Mouse (Mus musculus): ENCODE data around the gene Prtn3. TPM values are rescaled to one million over a fixed set of nuclear protein-coding genes. Genes with fewer than 3 reads are reported as not detected.

Gene Prtn3
- 9.1 and 15.3 TPM in 2 replicates for polyA plus RNA-seq (2016; fragmentation: Nextera tagmentation; extraction: Ambion mirVana)

GRCm38 (mm10) chr10:79874290-79874862 is at the start of gene Prtn3, which contains the start of gene Plppr3:
Prtn3 (plus strand) TSS chr10:79874476.
Plppr3 (minus strand) TSS chr10:79874634.
- H3K27ac ChIP-seq: peak within 1 kb of the TSS; percentile 98
- H3K4me3 ChIP-seq: peak within 1 kb of the TSS; percentile 88
- peaks cover 48% of the 10 kb centered on the region for H3K4me1 ChIP-seq
- H3K27me3 ChIP-seq (ENCODE audit: low read depth, poor library complexity, severe bottlenecking): 0 out of 2 replicates have a peak, but pooled peaks cover 4% of the 10 kb centered on the region
- under 1% methylated on average over 56 of the region's 57 CpGs for WGBS
- peak; percentile 89 for DNase-seq (ENCODE audit: low spot score)
- H3K9me3 ChIP-seq (replicated peaks): no peaks in the 10 kb centered on the region
- H3K36me3 ChIP-seq: peaks cover 34% of the 10 kb centered on the region

GRCm38 (mm10) chr10:79831583-79831982 is 42.7 kb upstream of the Prtn3 start:
- H3K4me1 ChIP-seq: peaks cover 15% of the 10 kb centered on the region
- DNase-seq (ENCODE audit: low spot score): no peak
- no peaks in the 10 kb centered on the region for H3K27me3 ChIP-seq (ENCODE audit: low read depth, poor library complexity, severe bottlenecking)
- no peak overlapping the region for H3K27ac ChIP-seq
- 95% methylated on average over 3 of the region's 3 CpGs for WGBS
- no peak overlapping the region for H3K4me3 ChIP-seq
- no peaks in the 10 kb centered on the region for H3K9me3 ChIP-seq (replicated peaks)
- H3K36me3 ChIP-seq: no peaks in the 10 kb centered on the region

- no peak overlapping the region for H3K27ac ChIP-seq
- H3K9me3 ChIP-seq (replicated peaks): no peaks in the 10 kb centered on the region
- H3K4me3 ChIP-seq: no peak overlapping the region
- no peaks in the 10 kb centered on the region for H3K36me3 ChIP-seq
- H3K4me1 ChIP-seq: peaks cover 15% of the 10 kb centered on the region
- H3K27me3 ChIP-seq (ENCODE audit: low read depth, poor library complexity, severe bottlenecking): no peaks in the 10 kb centered on the region
- 88% methylated on average over 7 of the region's 7 CpGs for WGBS
- DNase-seq (ENCODE audit: low spot score): no peak
These were observed 42.1 kb upstream of the Prtn3 start for GRCm38 (mm10) chr10:79832026-79832785.

- Histone ChIP-seq H3K4me1 (peaks cover 15% of the 10 kb centered on the region), H3K27ac (no peak overlapping the region), H3K9me3 (replicated peaks) (no peaks in the 10 kb centered on the region), H3K36me3 (no peaks in the 10 kb centered on the region), H3K4me3 (no peak overlapping the region), H3K27me3 (ENCODE audit: low read depth, poor library complexity, severe bottlenecking) (no peaks in the 10 kb centered on the region)
- no peak for DNase-seq (ENCODE audit: low spot score)
- WGBS: 77% methylated on average over 9 of the region's 9 CpGs
These were observed 41.5 kb upstream of the Prtn3 start for GRCm38 (mm10) chr10:79832786-79833181.

GRCm38 (mm10) chr10:79834769-79835398 is 39.4 kb upstream of the Prtn3 start:
- Histone ChIP-seq H3K9me3 (replicated peaks) (no peaks in the 10 kb centered on the region), H3K27ac (no peak overlapping the region), H3K27me3 (ENCODE audit: low read depth, poor library complexity, severe bottlenecking) (no peaks in the 10 kb centered on the region), H3K4me1 (peaks cover 13% of the 10 kb centered on the region), H3K36me3 (no peaks in the 10 kb centered on the region), H3K4me3 (no peak overlapping the region)
- DNase-seq (ENCODE audit: low spot score): peak; percentile 86
- 30% methylated on average over 9 of the region's 9 CpGs for WGBS

GRCm38 (mm10) chr10:79836918-79837317 is 37.4 kb upstream of the Prtn3 start:
- Histone ChIP-seq H3K27me3 (ENCODE audit: low read depth, poor library complexity, severe bottlenecking) (no peaks in the 10 kb centered on the region), H3K9me3 (replicated peaks) (no peaks in the 10 kb centered on the region), H3K4me1 (peaks cover 21% of the 10 kb centered on the region), H3K27ac (no peak overlapping the region), H3K36me3 (no peaks in the 10 kb centered on the region), H3K4me3 (no peak overlapping the region)
- WGBS: 92% methylated on average over 3 of the region's 3 CpGs
- no peak for DNase-seq (ENCODE audit: low spot score)

- H3K27ac ChIP-seq: no peak overlapping the region
- H3K4me1 ChIP-seq: peaks cover 32% of the 10 kb centered on the region
- H3K4me3 ChIP-seq: 0 out of 2 replicates have a peak overlapping the region, but pooled peaks have one; percentile 3
- DNase-seq (ENCODE audit: low spot score): no peak
- H3K9me3 ChIP-seq (replicated peaks): no peaks in the 10 kb centered on the region
- 66% methylated on average over 2 of the region's 2 CpGs for WGBS
- H3K36me3 ChIP-seq: no peaks in the 10 kb centered on the region
- H3K27me3 ChIP-seq (ENCODE audit: low read depth, poor library complexity, severe bottlenecking): no peaks in the 10 kb centered on the region
These were observed 36.1 kb upstream of the Prtn3 start for GRCm38 (mm10) chr10:79838151-79838550.

GRCm38 (mm10) chr10:79840091-79840490 is 34.2 kb upstream of the Prtn3 start:
- Histone ChIP-seq H3K4me1 (peaks cover 31% of the 10 kb centered on the region), H3K36me3 (no peaks in the 10 kb centered on the region), H3K9me3 (replicated peaks) (no peaks in the 10 kb centered on the region), H3K4me3 (peak overlapping the region; percentile 50), H3K27ac (peak overlapping the region; percentile 90), H3K27me3 (ENCODE audit: low read depth, poor library complexity, severe bottlenecking) (no peaks in the 10 kb centered on the region)
- 88% methylated on average over 3 of the region's 3 CpGs for WGBS
- DNase-seq (ENCODE audit: low spot score): no peak

- WGBS: 1% methylated on average over 24 of the region's 24 CpGs
- DNase-seq (ENCODE audit: low spot score): peak; percentile 78
These were observed 33.4 kb upstream of the Prtn3 start for GRCm38 (mm10) chr10:79840644-79841551.

GRCm38 (mm10) chr10:79842322-79842721 is 32.0 kb upstream of the Prtn3 start:
- no peaks in the 10 kb centered on the region for H3K36me3 ChIP-seq
- H3K27me3 ChIP-seq (ENCODE audit: low read depth, poor library complexity, severe bottlenecking): no peaks in the 10 kb centered on the region
- 78% methylated on average over 3 of the region's 3 CpGs for WGBS
- H3K27ac ChIP-seq: no peak overlapping the region
- H3K4me3 ChIP-seq: no peak overlapping the region
- no peaks in the 10 kb centered on the region for H3K9me3 ChIP-seq (replicated peaks)
- DNase-seq (ENCODE audit: low spot score): no peak
- H3K4me1 ChIP-seq: peaks cover 34% of the 10 kb centered on the region

More at GRCm38 (mm10) chr10:79840644-79841551, 33.4 kb upstream of the Prtn3 start:
- Histone ChIP-seq H3K36me3 (no peaks in the 10 kb centered on the region), H3K9me3 (replicated peaks) (no peaks in the 10 kb centered on the region), H3K4me1 (peaks cover 34% of the 10 kb centered on the region), H3K27ac (peak overlapping the region; percentile 90), H3K27me3 (ENCODE audit: low read depth, poor library complexity, severe bottlenecking) (no peaks in the 10 kb centered on the region), H3K4me3 (peak overlapping the region; percentile 50)

GRCm38 (mm10) chr10:79843476-79843875 is 30.8 kb upstream of the Prtn3 start:
- Histone ChIP-seq H3K4me1 (peaks cover 34% of the 10 kb centered on the region), H3K4me3 (no peak overlapping the region), H3K9me3 (replicated peaks) (no peaks in the 10 kb centered on the region), H3K36me3 (no peaks in the 10 kb centered on the region), H3K27ac (no peak overlapping the region), H3K27me3 (ENCODE audit: low read depth, poor library complexity, severe bottlenecking) (no peaks in the 10 kb centered on the region)
- WGBS: 88% methylated on average over 6 of the region's 6 CpGs
- no peak for DNase-seq (ENCODE audit: low spot score)

GRCm38 (mm10) chr10:79846553-79846952 is 27.7 kb upstream of the Prtn3 start:
- Histone ChIP-seq H3K4me1 (peaks cover 30% of the 10 kb centered on the region), H3K27ac (no peak overlapping the region), H3K36me3 (peaks cover 2% of the 10 kb centered on the region; the same call in 1 of the 2 replicates), H3K4me3 (no peak overlapping the region), H3K9me3 (replicated peaks) (no peaks in the 10 kb centered on the region), H3K27me3 (ENCODE audit: low read depth, poor library complexity, severe bottlenecking) (no peaks in the 10 kb centered on the region)
- WGBS: 60% methylated on average over 5 of the region's 5 CpGs
- no peak for DNase-seq (ENCODE audit: low spot score)
